Mouse (Mus musculus) kidney, postnatal 10 days (tissue): ENCODE data around the gene Cpt1c.

ENCODE experiments used
- DNase-seq: peaks from one replicate; pipeline ENCODE4 v3.0.0; 2021; ENCODE audit warnings: mixed read lengths

The Cpt1c gene

GRCm38 (mm10) chr7:44915314-44915713 lies 59.3 kb downstream of the Cpt1c start:
- DNase-seq: no peak

- no peak for DNase-seq
Observed at GRCm38 (mm10) chr7:44914396-44914795, 60.3 kb downstream of the Cpt1c start.
